Mouse (Mus musculus): ENCODE data around the gene Gm9944. TPM values are rescaled to one million over a fixed set of nuclear protein-coding genes. Genes with fewer than 3 reads are reported as not detected.

Gm9944 gene
- polyA plus RNA-seq, 1 experiment: not detected

DNA sequence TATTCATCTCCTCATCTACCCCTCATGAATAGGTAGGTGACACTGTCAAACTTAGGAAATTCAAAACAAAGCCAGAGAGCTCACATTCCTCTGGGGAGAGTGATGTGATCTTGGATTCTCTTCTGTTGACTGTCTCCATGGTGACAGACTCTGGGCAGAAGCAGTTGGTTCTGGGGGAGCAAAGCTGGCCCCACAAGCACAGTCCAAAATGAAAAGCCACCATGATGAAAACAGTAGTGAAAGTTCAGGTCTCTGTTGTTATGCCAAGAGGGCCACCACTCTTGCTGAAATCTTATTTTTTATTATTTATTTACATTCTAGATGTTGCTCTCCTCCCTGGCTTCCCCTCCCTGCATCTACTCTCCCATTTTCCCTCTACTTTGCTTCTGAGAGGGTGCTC lies 14.4 kb downstream of the Gm9944 start, which contains the start of gene 1700012P22Rik:
1700012P22Rik (minus strand) TSS at position 101 of the 400 bp plus-strand sequence.
- H3K4me3 ChIP-seq (ENCODE audit: control insufficient read depth, low read depth, low read length): peak within 1 kb of the TSS; percentile 73
- H3K27me3 ChIP-seq (ENCODE audit: control insufficient read depth, insufficient read depth, low read length): no peaks in the 10 kb centered on the region
- H3K27ac ChIP-seq (ENCODE audit: control insufficient read depth, insufficient read depth, low read depth, low read length): no peak within 1 kb of the TSS; the same call in 1 of the 2 replicates
- H3K4me1 ChIP-seq (ENCODE audit: control insufficient read depth, insufficient read depth, low read length): no peaks in the 10 kb centered on the region
- TF ChIP-seq CTCF (IDR thresholded peaks at IDR 0.05; ENCODE audit: control insufficient read depth, insufficient read depth, insufficient replicate concordance, low read depth, low read length): no peak
- no peak for TF ChIP-seq POLR2A (IDR thresholded peaks at IDR 0.05; ENCODE audit: control insufficient read depth, low read depth, low read length)
- H3K36me3 ChIP-seq (ENCODE audit: control insufficient read depth, insufficient read depth, low read length): no peaks in the 10 kb centered on the region

DNA sequence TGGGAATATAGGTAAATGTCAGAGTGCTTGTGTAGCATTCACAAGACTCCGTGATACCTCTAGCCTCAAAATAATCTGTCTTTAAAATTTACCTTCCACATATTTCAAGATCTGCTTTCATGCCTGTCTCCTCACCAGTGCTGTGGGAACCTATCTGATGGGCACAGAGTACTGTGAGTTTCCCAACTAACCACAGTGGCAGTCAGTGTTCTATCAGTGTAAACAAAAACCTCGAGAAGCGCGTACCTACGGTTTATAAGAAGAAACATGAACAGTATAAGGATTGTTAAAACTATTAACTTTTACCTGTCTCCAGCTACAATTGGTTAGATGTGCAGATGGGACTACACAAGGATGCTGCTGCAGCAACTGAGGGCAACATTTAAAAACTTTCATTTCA lies 19.9 kb downstream of the Gm9944 start:
- no peak for TF ChIP-seq CTCF (IDR thresholded peaks at IDR 0.05; ENCODE audit: control insufficient read depth, insufficient read depth, insufficient replicate concordance, low read depth, low read length)
- no peak for TF ChIP-seq POLR2A (IDR thresholded peaks at IDR 0.05; ENCODE audit: control insufficient read depth, low read depth, low read length)

GRCm38 (mm10) chr4:144430723-144431122 lies 22.4 kb downstream of the Gm9944 start:
- TF ChIP-seq POLR2A (IDR thresholded peaks at IDR 0.05; ENCODE audit: control insufficient read depth, low read depth, low read length) (no peak), CTCF (IDR thresholded peaks at IDR 0.05; ENCODE audit: control insufficient read depth, insufficient read depth, insufficient replicate concordance, low read depth, low read length) (no peak)

More for the DNA sequence above, 19.9 kb downstream of the Gm9944 start:
- Histone ChIP-seq H3K27ac (ENCODE audit: control insufficient read depth, insufficient read depth, low read depth, low read length) (no peak overlapping the region), H3K4me1 (ENCODE audit: control insufficient read depth, insufficient read depth, low read length) (no peaks in the 10 kb centered on the region), H3K27me3 (ENCODE audit: control insufficient read depth, insufficient read depth, low read length) (no peaks in the 10 kb centered on the region), H3K36me3 (ENCODE audit: control insufficient read depth, insufficient read depth, low read length) (no peaks in the 10 kb centered on the region), H3K4me3 (ENCODE audit: control insufficient read depth, low read depth, low read length) (no peak overlapping the region)

GRCm38 (mm10) chr4:144428868-144429267 lies 24.2 kb downstream of the Gm9944 start:
- Histone ChIP-seq H3K4me1 (ENCODE audit: control insufficient read depth, insufficient read depth, low read length) (no peaks in the 10 kb centered on the region), H3K27me3 (ENCODE audit: control insufficient read depth, insufficient read depth, low read length) (no peaks in the 10 kb centered on the region), H3K27ac (ENCODE audit: control insufficient read depth, insufficient read depth, low read depth, low read length) (no peak overlapping the region), H3K4me3 (ENCODE audit: control insufficient read depth, low read depth, low read length) (no peak overlapping the region), H3K36me3 (ENCODE audit: control insufficient read depth, insufficient read depth, low read length) (no peaks in the 10 kb centered on the region)
- TF ChIP-seq CTCF (IDR thresholded peaks at IDR 0.05; ENCODE audit: control insufficient read depth, insufficient read depth, insufficient replicate concordance, low read depth, low read length): no peak
- TF ChIP-seq POLR2A (IDR thresholded peaks at IDR 0.05; ENCODE audit: control insufficient read depth, low read depth, low read length): no peak

More at GRCm38 (mm10) chr4:144430723-144431122, 22.4 kb downstream of the Gm9944 start:
- H3K4me1 ChIP-seq (ENCODE audit: control insufficient read depth, insufficient read depth, low read length): no peaks in the 10 kb centered on the region
- H3K36me3 ChIP-seq (ENCODE audit: control insufficient read depth, insufficient read depth, low read length): no peaks in the 10 kb centered on the region
- H3K4me3 ChIP-seq (ENCODE audit: control insufficient read depth, low read depth, low read length): no peak overlapping the region
- no peak overlapping the region for H3K27ac ChIP-seq (ENCODE audit: control insufficient read depth, insufficient read depth, low read depth, low read length)
- H3K27me3 ChIP-seq (ENCODE audit: control insufficient read depth, insufficient read depth, low read length): no peaks in the 10 kb centered on the region

GRCm38 (mm10) chr4:144424590-144424989 lies 28.5 kb downstream of the Gm9944 start:
- Histone ChIP-seq H3K4me1 (ENCODE audit: control insufficient read depth, insufficient read depth, low read length) (no peaks in the 10 kb centered on the region), H3K27ac (ENCODE audit: control insufficient read depth, insufficient read depth, low read depth, low read length) (no peak overlapping the region), H3K36me3 (ENCODE audit: control insufficient read depth, insufficient read depth, low read length) (no peaks in the 10 kb centered on the region), H3K4me3 (ENCODE audit: control insufficient read depth, low read depth, low read length) (no peak overlapping the region), H3K27me3 (ENCODE audit: control insufficient read depth, insufficient read depth, low read length) (no peaks in the 10 kb centered on the region)
- no peak for TF ChIP-seq CTCF (IDR thresholded peaks at IDR 0.05; ENCODE audit: control insufficient read depth, insufficient read depth, insufficient replicate concordance, low read depth, low read length)
- no peak for TF ChIP-seq POLR2A (IDR thresholded peaks at IDR 0.05; ENCODE audit: control insufficient read depth, low read depth, low read length)

DNA sequence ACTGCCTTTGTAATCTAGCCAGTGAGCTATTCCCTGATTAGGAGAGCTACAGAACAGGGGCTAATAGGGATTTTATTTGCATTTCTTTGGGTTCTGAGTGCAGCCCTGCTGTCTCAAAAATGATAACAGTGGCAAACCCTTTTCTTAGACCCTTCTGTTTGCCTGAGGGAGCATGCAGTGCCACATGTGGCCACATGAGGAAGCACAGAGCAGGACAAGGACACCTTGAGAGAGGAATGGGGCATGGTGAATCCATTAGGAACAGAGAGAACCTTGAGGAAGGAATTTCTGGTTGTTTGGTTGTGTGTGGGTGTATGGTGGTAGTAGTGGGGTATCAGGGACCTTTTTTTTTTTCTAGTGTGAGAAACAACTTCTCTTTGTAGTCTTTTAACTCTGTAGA lies 32.5 kb downstream of the Gm9944 start:
- H3K27me3 ChIP-seq (ENCODE audit: control insufficient read depth, insufficient read depth, low read length): no peaks in the 10 kb centered on the region
- H3K27ac ChIP-seq (ENCODE audit: control insufficient read depth, insufficient read depth, low read depth, low read length): no peak overlapping the region
- no peak overlapping the region for H3K4me3 ChIP-seq (ENCODE audit: control insufficient read depth, low read depth, low read length)
- no peaks in the 10 kb centered on the region for H3K36me3 ChIP-seq (ENCODE audit: control insufficient read depth, insufficient read depth, low read length)
- H3K4me1 ChIP-seq (ENCODE audit: control insufficient read depth, insufficient read depth, low read length): no peaks in the 10 kb centered on the region
- TF ChIP-seq POLR2A (IDR thresholded peaks at IDR 0.05; ENCODE audit: control insufficient read depth, low read depth, low read length): no peak
- peak; percentile 43; the same call in 1 of the 2 replicates for TF ChIP-seq CTCF (IDR thresholded peaks at IDR 0.05; ENCODE audit: control insufficient read depth, insufficient read depth, insufficient replicate concordance, low read depth, low read length)

DNA sequence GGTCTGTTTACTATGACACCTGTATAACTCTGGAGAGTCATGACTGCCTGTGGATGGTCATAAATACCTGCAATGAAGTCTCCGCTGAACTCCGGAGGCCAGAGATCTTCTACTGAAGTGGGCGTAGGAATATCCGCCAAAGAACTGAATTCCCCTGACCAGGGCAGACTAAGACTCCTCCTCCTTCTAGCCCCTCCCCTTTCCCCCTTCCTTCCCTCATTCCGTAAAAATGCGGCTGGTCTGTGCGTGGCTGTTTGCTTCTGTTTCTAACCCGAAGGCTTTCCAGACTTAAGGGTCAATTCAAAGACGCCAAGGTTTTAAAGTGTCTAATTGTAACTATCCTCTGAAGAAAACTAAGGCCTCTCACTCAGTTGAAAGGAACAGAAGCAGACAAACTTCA lies 44.8 kb downstream of the Gm9944 start, which contains the start of gene Pramef12:
Pramef12 (minus strand) TSS at position 175 of the 400 bp plus-strand sequence.
- Histone ChIP-seq H3K27ac (ENCODE audit: control insufficient read depth, insufficient read depth, low read depth, low read length) (no peak within 1 kb of the TSS), H3K4me1 (ENCODE audit: control insufficient read depth, insufficient read depth, low read length) (peaks cover 7% of the 10 kb centered on the region), H3K4me3 (ENCODE audit: control insufficient read depth, low read depth, low read length) (no peak within 1 kb of the TSS), H3K27me3 (ENCODE audit: control insufficient read depth, insufficient read depth, low read length) (no peaks in the 10 kb centered on the region), H3K36me3 (ENCODE audit: control insufficient read depth, insufficient read depth, low read length) (no peaks in the 10 kb centered on the region)
- TF ChIP-seq POLR2A (IDR thresholded peaks at IDR 0.05; ENCODE audit: control insufficient read depth, low read depth, low read length) (no peak), CTCF (IDR thresholded peaks at IDR 0.05; ENCODE audit: control insufficient read depth, insufficient read depth, insufficient replicate concordance, low read depth, low read length) (no peak)
